Mouse (Mus musculus) lung, postnatal 4 days (tissue): ENCODE data around the gene Pkn1.

ENCODE experiments used
- DNase-seq, 2 experiments: peaks; one replicate each; pipeline ENCODE4 v3.0.0; 2021

The Pkn1 gene

GRCm38 (mm10) chr8:83698661-83699453 is at the start of gene Pkn1:
Pkn1 (minus strand) TSS chr8:83699179.
- DNase-seq, result peak; percentile 86 to 92

GRCm38 (mm10) chr8:83748708-83749107 is 49.7 kb upstream of the Pkn1 start:
- peak; percentile 79 to 87 for DNase-seq

- DNase-seq, result peak; percentile 88 to 94
Observed at GRCm38 (mm10) chr8:83747661-83748346, 48.8 kb upstream of the Pkn1 start.

- no peak for DNase-seq
Observed at GRCm38 (mm10) chr8:83744070-83744469, 45.1 kb upstream of the Pkn1 start.

GRCm38 (mm10) chr8:83742968-83743367 is 44.0 kb upstream of the Pkn1 start:
- no peak for DNase-seq

- peak; percentile 63 to 72 for DNase-seq
Observed at GRCm38 (mm10) chr8:83741849-83742655, 43.1 kb upstream of the Pkn1 start.

- peak; percentile 91 to 94 for DNase-seq
Observed at GRCm38 (mm10) chr8:83740976-83741741, 42.2 kb upstream of the Pkn1 start, which contains the start of gene Adgre5. Adgre5 (minus strand) TSS chr8:83741326.

GRCm38 (mm10) chr8:83740586-83740975 is 41.6 kb upstream of the Pkn1 start:
- DNase-seq, result peak in 1 of 2 experiments; percentile 27

GRCm38 (mm10) chr8:83739711-83740468 is 40.9 kb upstream of the Pkn1 start:
- DNase-seq, result peak; percentile 68 to 69

GRCm38 (mm10) chr8:83738949-83739710 is 40.2 kb upstream of the Pkn1 start:
- DNase-seq, result peak; percentile 30 to 51

GRCm38 (mm10) chr8:83737852-83738562 is 39.0 kb upstream of the Pkn1 start:
- peak; percentile 78 to 83 for DNase-seq

- no peak for DNase-seq
Observed at GRCm38 (mm10) chr8:83737346-83737745, 38.4 kb upstream of the Pkn1 start.

GRCm38 (mm10) chr8:83736681-83737080 is 37.7 kb upstream of the Pkn1 start:
- peak; percentile 48 to 58 for DNase-seq

GRCm38 (mm10) chr8:83732919-83733318 is 33.9 kb upstream of the Pkn1 start:
- no peak for DNase-seq

GRCm38 (mm10) chr8:83731906-83732305 is 32.9 kb upstream of the Pkn1 start:
- no peak for DNase-seq

- DNase-seq, result peak in 1 of 2 experiments; percentile 67
Observed at GRCm38 (mm10) chr8:83729009-83729807, 30.2 kb upstream of the Pkn1 start.

- no peak for DNase-seq
Observed at GRCm38 (mm10) chr8:83725521-83726102, 26.6 kb upstream of the Pkn1 start.

GRCm38 (mm10) chr8:83724697-83725482 is 25.9 kb upstream of the Pkn1 start:
- DNase-seq, result peak; percentile 90 to 91
